Mouse (Mus musculus): ENCODE results near the gene Fam72a.

DNA sequence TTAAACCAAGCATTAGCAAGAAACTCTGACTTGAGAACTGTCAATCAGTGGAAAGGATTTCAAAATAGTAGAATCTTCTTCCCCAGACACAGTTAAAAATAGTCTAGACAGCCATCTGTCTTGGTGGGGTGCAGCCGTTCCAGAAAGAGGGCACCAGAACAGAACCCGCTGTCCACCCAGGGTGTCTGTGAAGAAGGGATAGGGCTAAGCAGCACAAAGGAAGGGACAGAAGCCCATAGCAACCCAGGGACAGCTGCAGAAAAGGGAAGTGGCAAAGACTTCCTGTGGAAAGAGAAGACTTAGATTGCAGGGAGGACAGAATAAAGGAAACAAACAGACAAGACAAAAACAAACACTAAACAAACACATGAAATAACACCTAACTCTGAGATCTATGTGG is 35.3 kb upstream of the Fam72a start:
- TF ChIP-seq CTCF (IDR thresholded peaks at IDR 0.05; ENCODE audit: low read depth): no peak
- TF ChIP-seq EP300 (IDR thresholded peaks at IDR 0.05; ENCODE audit: low read depth): no peak
